Mouse (Mus musculus): ENCODE data around the gene Slc35g3.

DNA sequence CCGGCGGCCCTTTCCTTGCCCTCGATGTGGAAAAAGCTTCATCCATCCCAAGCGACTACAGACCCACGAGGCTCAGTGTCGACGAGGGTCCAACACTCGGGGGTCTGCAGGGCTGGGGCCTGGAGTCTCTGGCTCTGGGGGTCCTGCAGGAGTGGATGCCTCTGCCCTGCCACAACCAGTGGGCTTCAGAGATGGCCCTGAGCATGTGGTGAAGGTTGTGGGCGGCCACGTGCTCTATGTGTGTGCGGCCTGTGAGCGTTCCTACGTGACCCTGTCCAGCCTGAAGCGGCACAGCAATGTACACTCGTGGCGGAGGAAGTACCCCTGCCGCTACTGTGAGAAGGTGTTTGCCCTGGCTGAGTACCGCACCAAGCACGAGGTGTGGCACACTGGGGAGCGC lies 14.7 kb upstream of the Slc35g3 start:
- TF ChIP-seq CTCF (IDR thresholded peaks at IDR 0.05; ENCODE audit: control insufficient read depth, insufficient read depth, insufficient replicate concordance, low read depth, low read length), result no peak
- no peak for TF ChIP-seq POLR2A (IDR thresholded peaks at IDR 0.05; ENCODE audit: control insufficient read depth, low read depth, low read length)

Measured in testis, adult 2 months (tissue).